Mouse (Mus musculus) brain, embryonic 14.5 days (tissue): Measurements from ENCODE around the gene Ptprr.

Experiments
- CTCF ChIP-seq: fragments of 200-500 bp; IDR thresholded peaks from 2 replicates; pipeline ENCODE4 v1.5.1; 2012; ENCODE audit warnings: inconsistent platforms, mild to moderate bottlenecking, moderate library complexity, borderline replicate concordance; ENCODE audit not compliant: insufficient read depth, insufficient read length; ENCODE audit errors: extremely low read depth
- POLR2A ChIP-seq: fragments of 200-500 bp; IDR thresholded peaks from 2 replicates; pipeline ENCODE4 v1.6.1; 2012; ENCODE audit warnings: mild to moderate bottlenecking, inconsistent platforms, borderline replicate concordance; ENCODE audit not compliant: poor library complexity, insufficient read depth, insufficient read length, severe bottlenecking; ENCODE audit errors: extremely low read depth

DNA sequence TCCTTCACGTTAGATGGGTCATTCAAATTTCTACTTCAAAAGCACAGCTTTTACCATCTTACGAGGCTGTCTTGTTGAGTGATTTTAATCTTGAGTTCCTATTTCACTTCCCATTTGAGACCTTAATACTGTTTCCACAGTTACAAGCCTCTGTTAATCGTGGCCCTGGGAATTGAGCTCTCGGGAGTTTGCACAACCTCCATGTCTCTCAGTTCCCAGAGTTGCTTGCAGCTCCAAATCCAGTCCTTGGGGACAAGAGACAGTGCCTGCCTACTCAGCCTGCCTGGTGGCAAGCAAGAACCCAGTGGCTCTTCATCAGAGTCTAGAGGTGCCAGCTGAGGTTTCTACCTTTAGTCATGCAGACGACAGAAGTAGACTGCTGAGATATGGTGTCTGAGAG is 136.7 kb downstream of the Ptprr start:
- no peak for TF ChIP-seq CTCF
- no peak for TF ChIP-seq POLR2A
